Mouse (Mus musculus) midbrain, postnatal 0 days (tissue): Measurements from ENCODE around the gene Dpm3. TPM values are rescaled to one million over a fixed set of nuclear protein-coding genes. Genes with fewer than 3 reads are reported as not detected.

Experiments
- ATAC-seq: fragments of 200-750 bp; cut with Nextera tagmentation; 2 replicates; pipeline ENCODE4 v1.8.0; 2017; ENCODE audit warnings: moderate number of reproducible peaks, mild to moderate bottlenecking, moderate TSS enrichment, moderate library complexity; ENCODE audit not compliant: low FRiP score
- DNase-seq: peaks from one replicate; pipeline ENCODE4 v3.0.0-alpha.2; 2015; ENCODE audit warnings: low spot score
- H3K27ac ChIP-seq: fragments of 300-500 bp; sonication (generic); 2 replicates; pipeline ENCODE4 v1.5.1; 2014; ENCODE audit warnings: low read depth, mild to moderate bottlenecking, low read length, mixed read lengths
- H3K27me3 ChIP-seq: fragments of 300-500 bp; sonication (generic); 2 replicates; pipeline ENCODE4 v1.6.1; 2014; ENCODE audit warnings: low read length, control low read depth, mixed read lengths; ENCODE audit not compliant: insufficient read depth
- H3K36me3 ChIP-seq: fragments of 300-500 bp; sonication (generic); 2 replicates; pipeline ENCODE4 v1.6.1; 2014; ENCODE audit warnings: low read length, control low read depth, mixed read lengths; ENCODE audit not compliant: insufficient read depth
- H3K4me1 ChIP-seq: fragments of 300-500 bp; sonication (generic); 2 replicates; pipeline ENCODE4 v1.6.1; 2014; ENCODE audit warnings: mild to moderate bottlenecking, control low read depth, antibody characterized with exemption, low read length, mixed read lengths; ENCODE audit not compliant: insufficient read depth
- H3K4me2 ChIP-seq: fragments of 300-500 bp; sonication (generic); 2 replicates; pipeline ENCODE4 v1.6.1; 2014; ENCODE audit warnings: low read depth, mild to moderate bottlenecking, low read length, mixed read lengths; ENCODE audit not compliant: poor library complexity, severe bottlenecking
- H3K4me3 ChIP-seq: fragments of 300-500 bp; sonication (generic); 2 replicates; pipeline ENCODE4 v1.5.1; 2014; ENCODE audit warnings: low read depth, mild to moderate bottlenecking, low read length, moderate library complexity
- H3K9ac ChIP-seq: fragments of 300-500 bp; sonication (generic); replicated peaks from 2 replicates; pipeline ENCODE4 v1.6.1; 2014; ENCODE audit warnings: mild to moderate bottlenecking, low read length, moderate library complexity, mixed read lengths; ENCODE audit not compliant: poor library complexity, severe bottlenecking
- H3K9me3 ChIP-seq: fragments of 300-500 bp; sonication (generic); 2 replicates; pipeline ENCODE4 v1.6.1; 2016; ENCODE audit warnings: low read length, control low read depth
- CTCF ChIP-seq: IDR thresholded peaks from 2 replicates; pipeline ENCODE4 v1.5.1; 2016; ENCODE audit warnings: antibody characterized with exemption, mild to moderate bottlenecking
- WGBS: fragments of 180-500 bp; shearing (Covaris S2); extraction: QIAGEN DNeasy Blood & Tissue Kit; methylation state at CpG from one replicate; pipeline ENCODE4 v1.1.7; 2014; 5-methylcytosine and 5-hydroxymethylcytosine counted together
- polyA plus RNA-seq: library from polyadenylated mRNA; unstranded; fragments of >200 nt; fragmentation: Nextera tagmentation; extraction: Ambion mirVana; gene quantifications from 2 replicates; pipeline ENCODE4 v1.2.1, GENCODE M21; 2015
- total RNA-seq: library from RNA; depleted of rRNA; stranded (reverse); fragments of >200 nt; gene quantifications from 2 replicates; pipeline ENCODE4 v1.2.3, GENCODE M21; 2014

Dpm3 gene
- total and polyA plus RNA-seq, 2 experiments from 2014 or later, result 69.4 to 223 TPM

- peak; percentile 76 for TF ChIP-seq CTCF
- H3K9me3 ChIP-seq, result no peaks in the 10 kb centered on the region
- H3K4me2 ChIP-seq, result no peak overlapping the region
- no peak for ATAC-seq
- H3K9ac ChIP-seq, result no peak overlapping the region
- no peak overlapping the region for H3K4me3 ChIP-seq
- peak; percentile 69 for DNase-seq
- 24% methylated on average over 7 of the region's 7 CpGs for WGBS
- no peak overlapping the region for H3K27ac ChIP-seq
- peaks cover 5% of the 10 kb centered on the region; the same call in 1 of the 2 replicates for H3K36me3 ChIP-seq
- H3K27me3 ChIP-seq, result no peaks in the 10 kb centered on the region
- peaks cover 7% of the 10 kb centered on the region; the same call in 1 of the 2 replicates for H3K4me1 ChIP-seq
These were observed 8.6 kb upstream of the Dpm3 start for GRCm38 (mm10) chr3:89250435-89251040.

GRCm38 (mm10) chr3:89251365-89251895, 7.7 kb upstream of the Dpm3 start:
- no peak for ATAC-seq
- no peaks in the 10 kb centered on the region for H3K9me3 ChIP-seq
- H3K27me3 ChIP-seq, result no peaks in the 10 kb centered on the region
- H3K4me2 ChIP-seq, result peak overlapping the region; percentile 21
- peaks cover 5% of the 10 kb centered on the region; the same call in 1 of the 2 replicates for H3K36me3 ChIP-seq
- peaks cover 7% of the 10 kb centered on the region; the same call in 1 of the 2 replicates for H3K4me1 ChIP-seq
- H3K9ac ChIP-seq, result no peak overlapping the region
- H3K4me3 ChIP-seq, result peak overlapping the region; percentile 1; the same call in 1 of the 2 replicates
- TF ChIP-seq CTCF, result no peak
- no peak for DNase-seq
- no peak overlapping the region for H3K27ac ChIP-seq
- 7% methylated on average over 17 of the region's 17 CpGs for WGBS

GRCm38 (mm10) chr3:89254994-89255393, 4.2 kb upstream of the Dpm3 start:
- H3K9ac ChIP-seq, result no peak overlapping the region
- H3K9me3 ChIP-seq, result no peaks in the 10 kb centered on the region
- no peaks in the 10 kb centered on the region for H3K27me3 ChIP-seq
- ATAC-seq (no peak), DNase-seq (no peak)
- no peaks in the 10 kb centered on the region for H3K36me3 ChIP-seq
- H3K27ac ChIP-seq, result no peak overlapping the region
- TF ChIP-seq CTCF, result no peak
- H3K4me3 ChIP-seq, result no peak overlapping the region
- H3K4me1 ChIP-seq, result no peaks in the 10 kb centered on the region
- 90% methylated on average over 5 of the region's 5 CpGs for WGBS
- no peak overlapping the region for H3K4me2 ChIP-seq

GRCm38 (mm10) chr3:89256177-89256576, 3.0 kb upstream of the Dpm3 start:
- Histone ChIP-seq H3K27me3 (no peaks in the 10 kb centered on the region), H3K4me3 (no peak overlapping the region), H3K9ac (no peak overlapping the region), H3K4me1 (no peaks in the 10 kb centered on the region), H3K4me2 (no peak overlapping the region), H3K9me3 (no peaks in the 10 kb centered on the region), H3K36me3 (no peaks in the 10 kb centered on the region), H3K27ac (no peak overlapping the region)
- no peak for ATAC-seq
- no peak for TF ChIP-seq CTCF
- no peak for DNase-seq
- 65% methylated on average over 5 of the region's 5 CpGs for WGBS

GRCm38 (mm10) chr3:89260211-89260610, 1.1 kb downstream of the Dpm3 start:
- ATAC-seq, result no peak
- Histone ChIP-seq H3K27ac (no peak overlapping the region), H3K4me3 (no peak overlapping the region), H3K4me2 (no peak overlapping the region), H3K4me1 (no peaks in the 10 kb centered on the region), H3K9me3 (no peaks in the 10 kb centered on the region), H3K36me3 (no peaks in the 10 kb centered on the region), H3K27me3 (no peaks in the 10 kb centered on the region), H3K9ac (no peak overlapping the region)
- 55% methylated on average over 3 of the region's 3 CpGs for WGBS
- no peak for DNase-seq
- TF ChIP-seq CTCF, result no peak

- no peak overlapping the region for H3K4me2 ChIP-seq
- H3K9ac ChIP-seq, result no peak overlapping the region
- peaks cover 4% of the 10 kb centered on the region; the same call in 1 of the 2 replicates for H3K4me1 ChIP-seq
- no peak overlapping the region for H3K4me3 ChIP-seq
- ATAC-seq (no peak), DNase-seq (no peak)
- no peaks in the 10 kb centered on the region for H3K27me3 ChIP-seq
- no peaks in the 10 kb centered on the region for H3K36me3 ChIP-seq
- TF ChIP-seq CTCF, result no peak
- WGBS, result 73% methylated on average over 10 of the region's 10 CpGs
- H3K27ac ChIP-seq, result no peak overlapping the region
- no peaks in the 10 kb centered on the region for H3K9me3 ChIP-seq
These were observed 3.3 kb downstream of the Dpm3 start for GRCm38 (mm10) chr3:89262417-89262816.
